Mouse (Mus musculus) adrenal gland, postnatal 36 days (tissue): ENCODE measurements at regions not wholly inside any gene's neighbourhood (a gene's known extent, or its start where the extent isn't known, plus 50 kb on each side); places are given as distances from the start of the nearest gene placed in this dataset.
A peak's percentile ranks its signal among the peaks of the same experiment; 100 is the strongest.

ENCODE experiments used
- DNase-seq, 2 experiments: peaks; one replicate each; pipeline ENCODE4 v3.0.0; 2021; ENCODE audit warnings: mixed read lengths in 1 of 2

DNA sequence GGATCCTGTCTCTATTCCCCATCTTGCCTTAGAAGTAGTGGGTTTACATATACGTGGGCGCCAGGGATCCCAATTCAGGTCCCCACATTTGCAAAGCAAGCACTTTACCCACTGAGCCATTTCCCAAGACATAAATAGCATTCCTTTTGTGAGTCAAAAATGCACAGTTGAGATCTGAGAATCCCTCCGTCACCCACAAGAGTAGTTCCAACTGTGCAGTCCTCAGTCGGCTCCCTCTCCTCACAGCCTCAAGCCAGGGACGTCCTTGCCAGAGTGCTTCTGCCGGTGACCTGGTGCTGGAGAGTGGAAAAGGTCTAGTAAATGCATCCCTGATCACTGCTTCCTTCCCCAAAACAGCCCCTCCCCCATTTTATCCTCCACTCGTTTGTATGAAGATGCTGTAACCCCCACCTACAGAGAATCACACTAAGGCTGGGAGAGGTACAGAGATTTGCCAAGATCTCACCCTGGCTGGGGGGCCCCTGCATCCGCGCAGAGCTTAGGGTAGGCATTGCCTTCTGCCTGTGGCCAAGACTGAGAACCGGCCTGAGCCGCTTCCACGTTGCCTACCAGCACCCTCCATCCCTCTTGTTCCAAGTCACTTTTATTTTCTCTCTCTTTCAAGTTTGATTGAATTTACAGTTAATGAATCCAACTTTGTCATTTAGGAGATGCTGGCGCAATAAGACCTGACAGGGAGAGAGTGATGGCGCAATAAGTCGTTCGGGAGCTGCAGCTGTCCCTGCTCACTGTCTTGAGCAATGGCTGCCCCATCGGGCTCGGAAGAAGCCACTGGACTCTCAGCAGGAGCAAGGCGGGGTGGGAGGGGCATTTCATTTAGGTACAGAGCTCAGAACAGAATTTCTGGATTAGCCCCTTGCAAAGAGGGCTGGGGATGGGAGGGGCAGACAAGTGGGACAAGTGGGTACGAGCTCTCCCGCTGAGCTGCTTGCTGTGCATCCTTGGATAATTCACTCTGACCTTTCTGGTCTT, 74.5 kb upstream of the Zfp618 start:
- DNase-seq: peak; percentile 49 to 51

DNA sequence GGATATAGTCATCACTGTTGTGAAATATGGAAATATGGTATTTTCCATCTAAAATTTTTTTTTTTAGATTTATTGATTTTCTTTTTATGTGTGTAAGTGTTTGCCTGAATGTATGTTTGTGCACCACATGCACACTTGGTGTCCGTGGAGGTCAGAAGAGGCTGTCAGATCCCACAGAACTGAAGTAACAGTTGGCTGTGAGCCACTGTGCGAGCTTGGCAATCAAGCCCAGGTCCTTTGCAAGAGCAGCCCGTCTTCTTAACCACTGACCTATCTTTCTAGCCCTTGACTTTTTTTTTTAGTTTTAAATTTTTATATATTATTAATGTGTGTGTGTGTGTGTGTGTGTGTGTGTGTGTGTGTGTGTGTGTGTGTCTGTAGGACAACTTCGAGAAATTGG, 52.5 kb upstream of the Zfp618 start:
- DNase-seq: peak; percentile 10 to 31
